Mouse (Mus musculus): ENCODE data around the gene Krt15. TPM values are rescaled to one million over a fixed set of nuclear protein-coding genes. Genes with fewer than 3 reads are reported as not detected.

Krt15 gene
- total RNA-seq (2014; rRNA removed) = 0.25 and 0.68 TPM in 2 replicates
- 0.21 and 0.24 TPM in 2 replicates for polyA plus RNA-seq (2015; fragmentation: Nextera tagmentation; extraction: Ambion mirVana)

DNA sequence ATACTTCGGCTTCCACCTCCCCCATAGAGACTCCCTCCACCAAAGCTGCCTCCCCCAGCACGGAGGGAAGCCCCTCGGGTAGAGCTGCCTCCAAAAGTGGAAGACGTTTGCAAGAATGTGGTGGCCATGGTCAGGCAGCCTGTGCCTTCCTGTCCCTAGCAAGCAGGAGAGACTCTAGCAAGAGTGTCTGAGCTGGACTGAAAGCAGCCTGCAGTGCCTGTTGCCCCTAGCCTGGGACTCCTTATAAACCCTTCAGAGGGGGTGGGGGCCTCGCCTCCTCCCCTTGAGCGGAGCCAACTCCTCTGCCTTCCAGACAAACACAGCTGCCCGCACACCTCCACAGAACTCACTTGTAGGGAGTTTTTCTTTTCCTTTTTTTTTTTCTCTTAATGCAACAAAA, at the start of gene Krt15:
Krt15 (minus strand) TSS at position 198 of the 400 bp plus-strand sequence.
- H3K36me3 ChIP-seq (ENCODE audit: insufficient read depth, low read length) = no peaks in the 10 kb centered on the region
- no peaks in the 10 kb centered on the region for H3K27me3 ChIP-seq (ENCODE audit: insufficient read depth, low read length)
- 0 out of 2 replicates have a peak, but pooled peaks cover 5% of the 10 kb centered on the region for H3K4me1 ChIP-seq (ENCODE audit: insufficient read depth, low read length)
- no peak within 1 kb of the TSS for H3K27ac ChIP-seq
- no peak within 1 kb of the TSS for H3K9ac ChIP-seq (replicated peaks; ENCODE audit: low read length)
- H3K9me3 ChIP-seq (ENCODE audit: low read length) = no peaks in the 10 kb centered on the region
- no peak for TF ChIP-seq CTCF (IDR thresholded peaks at IDR 0.05; ENCODE audit: low read depth)
- DNase-seq (ENCODE audit: low spot score) = no peak
- WGBS = 70% methylated on average over 7 of the region's 7 CpGs
- no peak within 1 kb of the TSS for H3K4me3 ChIP-seq (ENCODE audit: low read length)
- no peak for ATAC-seq
- H3K4me2 ChIP-seq (ENCODE audit: low read depth, low read length) = no peak within 1 kb of the TSS

DNA sequence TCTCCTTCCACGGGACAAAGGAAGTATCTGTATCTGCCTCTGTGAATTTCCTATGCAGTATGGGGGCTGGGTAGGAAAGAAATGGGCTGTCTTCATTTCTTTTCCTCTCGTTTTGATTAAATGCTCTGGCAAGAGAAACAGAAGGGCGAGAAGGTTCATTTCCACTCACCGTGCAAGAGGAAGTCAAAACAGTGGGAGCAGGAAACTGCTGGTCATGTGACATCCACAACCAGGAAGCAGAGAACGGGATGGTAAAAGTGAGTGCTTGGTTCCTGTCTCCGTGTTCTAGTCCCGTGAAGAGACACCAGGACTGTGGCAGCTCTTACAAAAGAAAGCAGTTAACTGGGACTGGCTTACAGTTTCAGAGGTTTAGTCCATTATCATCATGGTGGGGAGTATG, 46.0 kb upstream of the Krt15 start:
- 78% methylated on average over 7 of the region's 7 CpGs for WGBS
- Histone ChIP-seq H3K9me3 (ENCODE audit: low read length) (no peaks in the 10 kb centered on the region), H3K4me2 (ENCODE audit: low read depth, low read length) (no peak overlapping the region), H3K27me3 (ENCODE audit: insufficient read depth, low read length) (no peaks in the 10 kb centered on the region), H3K9ac (replicated peaks; ENCODE audit: low read length) (no peak overlapping the region), H3K27ac (no peak overlapping the region), H3K4me3 (ENCODE audit: low read length) (no peak overlapping the region), H3K4me1 (ENCODE audit: insufficient read depth, low read length) (no peaks in the 10 kb centered on the region), H3K36me3 (ENCODE audit: insufficient read depth, low read length) (no peaks in the 10 kb centered on the region)
- TF ChIP-seq CTCF (IDR thresholded peaks at IDR 0.05; ENCODE audit: low read depth) = no peak
- DNase-seq (ENCODE audit: low spot score) (no peak), ATAC-seq (no peak)

GRCm38 (mm10) chr11:100179260-100179659, 43.5 kb upstream of the Krt15 start:
- DNase-seq (ENCODE audit: low spot score) (no peak), ATAC-seq (no peak)
- Histone ChIP-seq H3K27me3 (ENCODE audit: insufficient read depth, low read length) (no peaks in the 10 kb centered on the region), H3K27ac (no peak overlapping the region), H3K4me2 (ENCODE audit: low read depth, low read length) (no peak overlapping the region), H3K4me3 (ENCODE audit: low read length) (no peak overlapping the region), H3K4me1 (ENCODE audit: insufficient read depth, low read length) (no peaks in the 10 kb centered on the region), H3K9ac (replicated peaks; ENCODE audit: low read length) (no peak overlapping the region), H3K9me3 (ENCODE audit: low read length) (no peaks in the 10 kb centered on the region), H3K36me3 (ENCODE audit: insufficient read depth, low read length) (no peaks in the 10 kb centered on the region)
- TF ChIP-seq CTCF (IDR thresholded peaks at IDR 0.05; ENCODE audit: low read depth) = no peak
- 77% methylated on average over 3 of the region's 3 CpGs for WGBS

DNA sequence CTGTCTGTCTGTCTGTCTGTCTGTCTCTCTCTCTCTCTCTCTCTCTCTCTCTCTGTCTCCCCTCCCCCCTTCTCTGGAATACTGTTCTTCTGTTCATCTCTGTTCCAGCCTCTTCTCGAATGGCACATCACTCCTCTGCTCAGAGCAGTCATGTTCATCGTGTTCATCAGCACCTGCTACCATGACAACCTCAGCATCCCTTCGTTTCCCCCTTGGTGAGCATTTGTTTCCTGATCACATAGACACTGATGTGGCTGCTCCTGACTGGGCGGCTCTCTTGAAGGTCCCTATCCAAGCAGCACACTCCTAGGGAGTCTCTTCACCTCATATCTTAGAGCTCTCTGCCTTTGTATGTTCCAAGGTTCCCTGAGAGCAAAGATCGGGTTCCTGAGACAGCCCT, 42.6 kb upstream of the Krt15 start:
- TF ChIP-seq CTCF (IDR thresholded peaks at IDR 0.05; ENCODE audit: low read depth) = no peak
- no peak for ATAC-seq
- DNase-seq (ENCODE audit: low spot score) = no peak

GRCm38 (mm10) chr11:100176791-100177190, 41.1 kb upstream of the Krt15 start:
- DNase-seq (ENCODE audit: low spot score) (no peak), ATAC-seq (no peak)
- Histone ChIP-seq H3K36me3 (ENCODE audit: insufficient read depth, low read length) (no peaks in the 10 kb centered on the region), H3K27me3 (ENCODE audit: insufficient read depth, low read length) (no peaks in the 10 kb centered on the region), H3K9me3 (ENCODE audit: low read length) (no peaks in the 10 kb centered on the region), H3K27ac (no peak overlapping the region), H3K4me3 (ENCODE audit: low read length) (no peak overlapping the region), H3K4me2 (ENCODE audit: low read depth, low read length) (no peak overlapping the region), H3K9ac (replicated peaks; ENCODE audit: low read length) (no peak overlapping the region), H3K4me1 (ENCODE audit: insufficient read depth, low read length) (no peaks in the 10 kb centered on the region)
- no peak for TF ChIP-seq CTCF (IDR thresholded peaks at IDR 0.05; ENCODE audit: low read depth)
- WGBS = 84% methylated on average over 9 of the region's 9 CpGs

More for the DNA sequence above, 42.6 kb upstream of the Krt15 start:
- Histone ChIP-seq H3K4me2 (ENCODE audit: low read depth, low read length) (no peak overlapping the region), H3K36me3 (ENCODE audit: insufficient read depth, low read length) (no peaks in the 10 kb centered on the region), H3K27ac (no peak overlapping the region), H3K4me1 (ENCODE audit: insufficient read depth, low read length) (no peaks in the 10 kb centered on the region), H3K9me3 (ENCODE audit: low read length) (no peaks in the 10 kb centered on the region), H3K27me3 (ENCODE audit: insufficient read depth, low read length) (no peaks in the 10 kb centered on the region), H3K4me3 (ENCODE audit: low read length) (no peak overlapping the region), H3K9ac (replicated peaks; ENCODE audit: low read length) (no peak overlapping the region)
- 56% methylated on average over 5 of the region's 5 CpGs for WGBS

- Histone ChIP-seq H3K4me1 (ENCODE audit: insufficient read depth, low read length) (no peaks in the 10 kb centered on the region), H3K4me2 (ENCODE audit: low read depth, low read length) (no peak overlapping the region), H3K27ac (no peak overlapping the region), H3K9me3 (ENCODE audit: low read length) (no peaks in the 10 kb centered on the region), H3K9ac (replicated peaks; ENCODE audit: low read length) (no peak overlapping the region), H3K36me3 (ENCODE audit: insufficient read depth, low read length) (no peaks in the 10 kb centered on the region), H3K27me3 (ENCODE audit: insufficient read depth, low read length) (no peaks in the 10 kb centered on the region), H3K4me3 (ENCODE audit: low read length) (no peak overlapping the region)
- ATAC-seq (peak; percentile 59; the same call in 1 of the 2 replicates), DNase-seq (ENCODE audit: low spot score) (peak; percentile 81)
- 32% methylated on average over 14 of the region's 14 CpGs for WGBS
- TF ChIP-seq CTCF (IDR thresholded peaks at IDR 0.05; ENCODE audit: low read depth) = peak; percentile 90
Measured at GRCm38 (mm10) chr11:100168765-100169762, 33.3 kb upstream of the Krt15 start.

DNA sequence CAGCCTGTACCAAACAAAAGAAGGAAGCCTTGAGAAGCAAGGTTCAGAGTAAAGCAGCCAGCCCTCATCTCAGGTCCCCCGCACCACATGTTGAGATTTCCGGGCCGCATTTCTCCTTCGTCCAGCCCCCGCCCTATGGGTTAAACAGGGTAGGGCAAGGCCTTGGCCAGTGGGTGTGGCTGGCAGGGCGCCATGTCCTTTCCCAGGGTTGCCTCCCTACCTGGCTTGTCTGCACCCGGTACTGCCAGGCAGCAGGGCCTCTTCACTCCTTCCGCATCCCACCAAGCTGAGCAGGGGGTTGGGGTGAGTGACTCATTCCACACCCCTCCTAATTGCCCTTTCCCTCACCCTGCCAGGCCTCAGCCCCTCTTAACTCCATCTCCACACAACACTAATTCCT, 32.3 kb upstream of the Krt15 start:
- TF ChIP-seq CTCF (IDR thresholded peaks at IDR 0.05; ENCODE audit: low read depth) = no peak
- no peaks in the 10 kb centered on the region for H3K36me3 ChIP-seq (ENCODE audit: insufficient read depth, low read length)
- no peaks in the 10 kb centered on the region for H3K9me3 ChIP-seq (ENCODE audit: low read length)
- 81% methylated on average over 8 of the region's 8 CpGs for WGBS
- no peak overlapping the region for H3K27ac ChIP-seq
- no peak overlapping the region for H3K9ac ChIP-seq (replicated peaks; ENCODE audit: low read length)
- DNase-seq (ENCODE audit: low spot score) (no peak), ATAC-seq (no peak)
- H3K4me3 ChIP-seq (ENCODE audit: low read length) = no peak overlapping the region
- H3K4me2 ChIP-seq (ENCODE audit: low read depth, low read length) = no peak overlapping the region
- H3K27me3 ChIP-seq (ENCODE audit: insufficient read depth, low read length) = no peaks in the 10 kb centered on the region
- H3K4me1 ChIP-seq (ENCODE audit: insufficient read depth, low read length) = no peaks in the 10 kb centered on the region
